Mouse (Mus musculus) spleen, postnatal 4 days (tissue): ENCODE measurements around the gene Lrpap1.

Experiments
- DNase-seq, 2 experiments: peaks; one replicate each; pipeline ENCODE4 v3.0.0; 2022; ENCODE audit warnings: low spot score in 2 of 2

The Lrpap1 gene

GRCm38 (mm10) chr5:35120024-35120423, 14.5 kb upstream of the Lrpap1 start:
- DNase-seq, result no peak

- no peak for DNase-seq
Observed at GRCm38 (mm10) chr5:35118418-35118817, 12.9 kb upstream of the Lrpap1 start.

- DNase-seq, result no peak
Observed at GRCm38 (mm10) chr5:35117633-35118032, 12.1 kb upstream of the Lrpap1 start.

GRCm38 (mm10) chr5:35116002-35116401, 10.4 kb upstream of the Lrpap1 start:
- DNase-seq, result no peak

DNA sequence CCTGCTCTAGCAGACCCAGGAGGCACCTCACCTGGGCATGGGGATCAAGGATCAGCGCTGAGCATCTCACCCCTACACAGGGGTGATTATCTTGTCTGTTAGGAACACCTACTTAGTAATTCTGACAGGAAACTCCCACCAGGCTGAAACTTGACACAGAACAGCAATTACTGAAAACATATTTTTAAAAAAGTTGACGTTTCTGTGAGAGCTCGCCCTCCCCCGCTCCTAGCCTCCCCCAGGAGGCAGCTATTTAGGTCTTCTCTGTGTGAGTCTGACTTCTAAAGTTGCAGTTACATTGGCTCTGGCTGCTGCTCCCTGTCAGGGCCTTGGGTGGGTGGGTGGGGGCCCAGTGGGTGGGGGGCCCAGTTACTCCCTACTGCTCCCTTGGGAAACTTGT, 6.9 kb upstream of the Lrpap1 start:
- no peak for DNase-seq

GRCm38 (mm10) chr5:35105922-35106298, 344 bp upstream of the Lrpap1 start:
- DNase-seq, result peak in 1 of 2 experiments; percentile 64

GRCm38 (mm10) chr5:35104183-35104959, 1.2 kb downstream of the Lrpap1 start:
- DNase-seq, result peak; percentile 11 to 61

GRCm38 (mm10) chr5:35103528-35103927, 2.0 kb downstream of the Lrpap1 start:
- DNase-seq, result no peak

GRCm38 (mm10) chr5:35103086-35103485, 2.5 kb downstream of the Lrpap1 start:
- peak in 1 of 2 experiments; percentile 11 for DNase-seq

- no peak for DNase-seq
Observed at GRCm38 (mm10) chr5:35091636-35092035, 13.9 kb downstream of the Lrpap1 start.

DNA sequence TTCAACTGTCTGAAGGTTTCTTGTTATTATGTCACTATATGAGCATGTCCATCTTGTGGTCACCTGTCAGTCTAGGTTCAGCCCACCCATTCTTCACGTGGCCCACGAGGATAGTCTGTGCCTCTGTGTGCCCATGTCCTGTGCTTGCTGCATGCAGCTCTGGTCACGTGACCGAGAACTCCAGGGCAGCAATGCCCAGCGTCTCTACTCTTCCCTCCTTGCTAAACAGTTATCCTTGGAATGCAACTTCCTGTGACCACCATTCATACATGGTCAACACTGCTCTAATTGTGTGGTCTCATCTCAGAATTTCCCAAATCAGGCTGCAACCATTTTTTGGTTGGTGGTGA, 16.0 kb downstream of the Lrpap1 start:
- DNase-seq, result no peak

GRCm38 (mm10) chr5:35088785-35089613, 16.6 kb downstream of the Lrpap1 start:
- peak; percentile 74 to 90 for DNase-seq

DNA sequence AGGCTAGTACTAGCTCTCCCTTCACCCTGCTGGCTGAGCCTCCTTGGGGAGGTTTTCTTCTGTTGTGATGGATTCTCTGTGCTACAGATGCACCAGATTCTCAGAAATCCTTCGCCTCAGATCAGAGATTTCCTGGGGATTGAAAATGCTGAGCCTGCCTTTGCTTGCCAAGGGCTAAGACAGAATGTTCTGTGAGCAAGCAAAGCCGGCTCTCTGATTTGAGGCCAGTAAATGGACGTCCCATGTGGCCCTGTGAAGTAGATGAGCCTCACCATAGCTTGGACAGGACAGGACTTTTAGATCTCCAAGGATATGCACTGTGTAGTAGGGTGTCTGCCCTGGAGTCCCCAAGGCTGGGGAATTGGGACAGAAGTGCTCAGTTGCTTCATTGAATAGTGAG, 20.7 kb downstream of the Lrpap1 start:
- DNase-seq, result no peak

GRCm38 (mm10) chr5:35079101-35079500, 26.5 kb downstream of the Lrpap1 start:
- no peak for DNase-seq

DNA sequence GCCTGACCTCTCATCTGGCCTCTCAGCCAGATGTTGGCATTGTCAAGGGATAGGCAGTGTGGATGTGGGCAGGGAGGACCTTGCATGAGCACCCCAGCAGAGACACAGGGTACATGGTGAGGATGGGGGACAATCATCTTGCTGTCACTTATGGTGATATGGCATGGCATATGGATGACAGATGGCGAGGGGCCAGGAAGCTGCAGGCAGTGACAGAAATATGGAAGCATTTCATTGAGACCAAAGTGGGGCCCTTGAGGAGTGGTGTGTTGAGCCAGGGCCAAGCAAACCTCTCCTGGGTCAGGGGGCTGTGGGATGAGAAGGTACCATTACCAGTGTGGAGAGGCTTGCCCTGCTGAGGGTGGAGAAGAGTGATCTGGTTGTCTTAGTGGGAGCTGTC, 29.2 kb downstream of the Lrpap1 start:
- DNase-seq, result no peak

DNA sequence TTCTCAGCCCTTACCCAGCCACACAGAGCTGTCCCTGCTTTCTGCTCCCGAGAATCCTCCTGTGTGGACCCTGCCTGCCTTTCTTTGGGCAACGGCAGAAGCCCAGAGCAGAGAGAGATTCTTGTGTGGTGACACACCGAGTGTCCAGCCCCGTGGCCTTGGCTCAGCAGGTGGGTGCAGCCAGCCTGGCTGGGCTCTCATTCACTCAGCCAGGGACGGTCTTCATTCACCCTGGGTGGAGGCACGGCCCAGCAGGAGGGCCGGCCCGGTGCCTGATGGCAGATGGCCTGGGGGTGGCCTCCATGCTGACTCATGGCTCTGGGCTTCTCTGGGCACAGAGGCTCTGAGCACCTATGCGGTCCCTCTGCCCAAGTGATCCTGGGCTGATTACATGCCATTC, 31.6 kb downstream of the Lrpap1 start:
- no peak for DNase-seq

DNA sequence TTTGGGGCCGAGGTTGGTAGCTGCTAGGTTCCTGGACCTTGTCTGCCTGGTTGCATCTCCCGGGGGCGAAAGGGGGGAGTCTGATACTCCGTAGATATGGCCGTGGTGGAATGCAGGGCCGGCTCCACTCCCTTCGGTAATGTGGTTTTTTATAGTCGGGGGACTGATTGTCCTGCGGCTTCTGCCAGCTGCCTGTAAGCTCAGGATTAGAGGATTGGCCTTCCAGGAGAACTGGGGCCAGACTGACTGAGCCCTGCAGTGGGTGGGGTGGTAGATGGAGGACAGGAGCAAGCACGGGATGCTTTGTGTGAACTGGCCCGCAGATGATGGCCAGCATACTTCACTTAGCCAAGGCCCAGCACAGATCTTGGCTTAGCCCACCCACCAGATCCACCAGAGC, 32.3 kb downstream of the Lrpap1 start:
- DNase-seq, result no peak

DNA sequence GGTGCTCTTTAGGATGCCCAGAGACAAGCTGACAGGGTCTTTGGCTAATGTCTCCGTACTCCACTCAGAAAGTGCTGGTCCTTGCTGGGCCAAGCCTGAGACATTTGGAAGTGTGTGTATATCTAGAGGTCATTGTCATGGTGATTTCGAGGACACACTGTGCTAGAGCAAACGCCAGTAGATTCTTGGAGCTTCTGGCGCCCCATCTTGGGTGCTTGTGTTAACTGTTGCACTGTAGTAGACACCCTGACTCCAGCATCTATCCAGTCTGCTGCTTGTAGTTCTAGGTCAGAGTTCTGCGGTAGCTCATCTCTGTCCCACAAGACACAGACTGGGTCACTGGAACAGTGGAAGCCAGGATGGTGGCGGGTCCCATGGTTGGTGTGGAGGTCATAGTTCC, 33.7 kb downstream of the Lrpap1 start:
- DNase-seq, result no peak

DNA sequence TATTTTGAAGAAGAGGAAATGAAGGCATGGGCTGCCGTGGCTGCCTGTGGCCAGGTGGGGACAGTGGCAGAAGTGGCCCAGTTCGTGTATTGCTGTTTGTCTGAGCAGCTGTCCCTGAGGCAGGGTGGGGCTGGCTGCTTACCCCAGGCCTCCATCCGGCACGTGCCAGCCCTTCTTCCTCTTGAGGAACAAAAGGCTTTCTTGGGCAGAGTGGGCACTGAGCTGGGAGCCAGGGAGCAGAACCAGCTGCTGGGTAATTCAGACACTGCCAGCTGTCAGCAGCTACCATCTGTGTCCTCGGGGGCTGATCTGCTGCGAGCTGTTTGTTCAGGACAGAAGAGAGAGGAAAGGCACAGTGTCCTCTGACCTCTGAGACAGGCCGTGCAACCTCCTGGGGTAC, 34.6 kb downstream of the Lrpap1 start:
- DNase-seq, result no peak

GRCm38 (mm10) chr5:35070314-35070713, 35.3 kb downstream of the Lrpap1 start:
- DNase-seq, result no peak

- DNase-seq, result no peak
Observed at GRCm38 (mm10) chr5:35069841-35070240, 35.7 kb downstream of the Lrpap1 start.

DNA sequence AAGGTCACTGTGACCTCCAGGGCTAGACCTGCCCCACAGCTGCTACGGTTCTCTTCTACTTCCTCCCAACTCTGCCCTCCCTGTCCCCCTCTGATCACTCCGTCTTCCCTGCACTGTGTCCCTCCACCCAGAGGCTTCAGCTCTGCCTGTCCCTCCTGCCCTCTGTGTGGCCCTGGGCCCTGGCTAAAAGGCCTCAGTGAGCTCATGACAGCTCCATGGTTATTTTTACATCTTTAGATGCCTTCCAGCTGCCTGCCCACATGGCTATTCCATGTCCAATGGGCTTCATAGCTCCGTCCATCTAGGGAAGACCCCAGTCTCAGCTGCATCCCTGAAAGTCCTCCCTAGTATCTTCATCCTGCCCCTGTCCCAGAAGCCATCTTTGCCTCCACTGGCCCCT, 45.5 kb downstream of the Lrpap1 start:
- DNase-seq, result no peak

GRCm38 (mm10) chr5:35058216-35058615, 47.4 kb downstream of the Lrpap1 start:
- no peak for DNase-seq
